Mouse (Mus musculus): ENCODE data around the gene Arhgap31.

DNA sequence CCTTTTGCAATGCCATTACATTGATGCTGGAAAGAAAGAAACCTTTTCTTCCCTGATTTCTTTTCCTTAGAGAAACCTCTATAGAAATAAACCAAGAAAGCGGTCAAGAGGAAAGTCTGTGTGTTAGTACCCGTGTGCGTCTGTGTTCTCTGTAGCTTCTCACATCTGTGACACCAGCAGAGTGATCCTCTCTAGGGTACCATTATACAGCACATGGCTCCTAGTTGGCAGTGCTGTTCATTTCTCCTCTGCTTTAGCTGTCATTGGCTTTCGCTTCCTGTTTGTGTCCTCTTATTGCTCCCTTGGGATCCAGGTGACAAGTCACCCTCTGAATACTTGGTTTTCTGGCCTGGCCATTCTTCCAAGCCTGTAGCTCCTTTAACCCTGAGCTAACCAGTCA is 125.5 kb downstream of the Arhgap31 start:
- TF ChIP-seq CTCF (IDR thresholded peaks at IDR 0.05; ENCODE audit: control insufficient read depth, insufficient read depth, low read length) (no peak), POLR2A (IDR thresholded peaks at IDR 0.05; ENCODE audit: borderline replicate concordance, control insufficient read depth, low read depth, low read length) (no peak)
